Mouse (Mus musculus) kidney, postnatal 4 days (tissue): Measurements from ENCODE around the gene Dag1.
"Not testable (repeated sequence)": the region's sequence is repeated elsewhere in the genome, so short reads cannot be mapped to it uniquely, and the experiment has no call there.

Source experiments
- DNase-seq, 2 experiments: peaks; one replicate each; pipeline ENCODE4 v3.0.0; 2021; ENCODE audit warnings: mixed read lengths in 2 of 2

The Dag1 gene

DNA sequence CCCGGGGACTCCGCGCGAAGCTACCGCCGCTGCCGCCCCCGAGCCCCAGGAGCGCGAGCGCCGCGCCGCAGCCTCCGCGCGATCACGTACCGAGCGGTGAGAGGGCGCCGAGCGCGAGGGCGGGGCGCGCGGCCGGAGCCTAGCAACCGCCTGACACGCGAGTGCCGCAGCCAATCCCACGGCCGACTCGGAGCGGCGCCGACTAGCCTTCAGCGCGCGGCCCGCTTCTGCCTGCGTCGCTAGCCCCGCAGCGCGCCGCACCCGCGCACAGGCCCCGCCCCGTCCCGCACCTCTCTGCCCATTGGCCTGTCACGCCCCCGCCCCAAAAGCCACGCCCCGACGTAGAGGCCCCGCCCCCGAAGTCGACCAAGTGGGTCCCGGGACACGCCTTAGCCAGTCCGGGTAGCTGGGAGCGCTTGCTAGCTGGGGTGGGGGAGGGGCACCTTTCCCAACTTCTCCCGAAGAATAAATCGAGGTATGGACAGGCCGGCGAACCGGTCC, at the start of gene Dag1:
Gene Dag1, minus strand, starts transcription at position 269 of the 501 bp plus-strand sequence.
- peak; percentile 100 for DNase-seq

DNA sequence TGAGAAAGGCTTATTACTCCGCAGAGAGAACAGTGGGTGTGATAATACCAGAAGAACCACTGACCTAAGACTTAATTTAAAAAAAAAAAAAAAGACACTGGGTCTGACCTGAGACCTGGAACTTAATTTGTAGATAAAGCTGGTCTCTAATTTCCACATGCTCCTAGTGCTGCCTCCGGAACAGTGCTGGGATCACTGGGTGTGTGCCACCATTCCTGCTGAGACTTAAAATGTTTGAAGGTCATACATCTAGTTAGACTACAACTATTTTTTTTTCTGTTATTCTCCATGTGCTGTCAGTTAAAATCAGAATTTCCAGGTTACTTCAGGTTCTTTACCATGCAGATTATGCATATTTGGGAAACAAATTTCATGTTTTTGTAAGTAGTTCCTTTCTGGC, 44.4 kb upstream of the Dag1 start:
- DNase-seq: no peak

DNA sequence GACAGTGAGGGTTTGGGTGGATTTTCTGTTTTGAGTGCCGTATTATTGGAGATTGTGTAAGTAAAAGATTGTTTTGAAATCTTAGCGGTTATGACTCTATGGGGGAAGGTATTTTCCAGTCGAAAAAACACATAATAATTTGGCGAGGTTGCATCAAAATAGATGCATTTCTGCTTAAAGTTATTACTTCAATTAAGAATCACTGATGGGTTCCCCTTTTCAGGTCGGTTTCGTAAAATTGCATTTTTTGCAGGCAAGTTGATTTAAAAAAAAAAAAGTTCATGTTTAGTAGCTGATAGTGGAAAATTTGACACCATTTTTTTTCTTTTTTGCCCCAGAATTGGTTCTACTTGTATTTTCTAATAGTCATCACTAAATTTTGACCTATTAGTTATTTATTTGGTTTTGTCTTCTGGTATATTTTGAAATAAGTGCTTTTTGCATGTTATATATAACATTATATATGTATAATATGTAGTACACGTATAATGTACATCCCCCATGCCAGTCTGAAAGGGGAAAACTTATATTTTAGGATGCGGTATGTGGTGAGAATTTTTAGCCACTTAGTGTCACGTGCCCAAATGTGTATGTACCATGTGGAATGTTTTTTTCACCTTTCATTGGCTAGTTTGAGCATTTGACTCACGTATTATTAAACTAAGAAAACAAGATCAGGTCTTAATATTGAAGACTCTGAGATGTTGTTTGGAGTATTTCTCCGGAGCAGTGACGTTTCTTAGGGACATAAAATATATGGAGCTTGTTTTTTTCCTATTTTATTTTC, 43.5 kb upstream of the Dag1 start:
- no peak for DNase-seq

DNA sequence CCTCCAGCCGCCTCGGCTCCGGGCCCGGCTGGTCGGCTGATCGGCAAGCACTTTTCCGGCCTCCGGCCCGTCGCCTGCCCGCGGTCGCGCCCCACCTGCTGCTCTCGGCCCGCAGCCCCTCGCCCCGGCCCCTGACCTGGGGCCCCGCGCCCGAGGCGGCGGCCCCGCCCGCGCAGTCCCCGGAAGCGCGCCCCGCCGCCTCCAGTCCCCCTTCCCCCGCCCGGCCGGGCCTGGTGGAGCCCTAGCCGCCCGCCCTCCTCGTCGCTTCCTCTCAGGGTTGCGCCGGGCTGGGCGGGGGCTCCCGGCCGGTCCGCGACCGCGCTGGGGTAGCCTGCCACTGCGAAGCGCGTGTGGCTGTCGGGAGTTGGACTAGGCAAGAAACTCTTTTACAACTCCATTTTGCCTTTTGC, 42.8 kb upstream of the Dag1 start:
- DNase-seq: peak; percentile 86 to 92

DNA sequence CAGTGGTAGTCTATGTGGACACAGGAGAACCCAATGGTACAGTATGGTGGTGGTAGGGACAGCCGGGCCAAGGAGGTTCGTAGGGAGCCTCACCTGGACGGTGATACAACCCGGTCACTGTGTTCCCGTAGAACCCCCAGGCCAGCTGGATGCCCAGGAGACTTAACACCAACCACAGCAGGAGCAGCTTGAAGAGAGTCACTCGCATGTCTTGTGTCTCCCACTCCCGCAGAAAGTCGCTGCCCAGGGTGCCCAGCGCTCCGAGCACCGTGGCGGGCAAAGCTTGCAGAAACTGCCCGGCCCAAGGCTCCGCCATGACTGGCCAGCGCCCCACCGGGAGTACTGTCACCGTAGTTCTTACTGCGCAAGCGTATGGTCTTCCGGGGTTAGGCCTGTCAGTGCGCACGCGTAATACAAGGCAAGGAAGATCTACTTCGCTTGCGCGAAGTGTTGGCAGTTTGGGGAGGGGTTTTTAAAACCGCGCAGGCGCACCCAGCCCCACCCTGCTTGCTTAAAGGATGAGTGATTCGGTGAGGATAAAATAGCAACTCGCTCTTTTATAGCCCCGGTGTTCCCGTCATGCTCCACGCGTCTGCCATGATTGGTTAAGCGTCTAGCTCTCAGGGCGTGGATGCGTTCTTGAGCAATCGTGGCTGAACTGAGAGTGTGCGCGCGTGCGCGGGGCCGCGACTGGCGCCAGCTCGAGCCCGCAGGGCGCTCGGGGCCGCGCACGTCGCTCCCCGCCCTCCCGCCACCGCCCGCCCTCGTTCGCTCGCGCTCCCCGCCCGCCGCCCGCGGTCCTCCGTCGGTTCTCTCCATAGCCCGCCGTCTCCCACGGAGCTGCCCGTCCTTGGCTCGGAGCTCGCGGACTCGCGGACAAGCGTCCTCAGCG, 42.1 kb upstream of the Dag1 start, which contains the start of the genes Rhoa and Tcta:
Gene Rhoa, plus strand, starts transcription at position 501 of the 892 bp plus-strand sequence.
Gene Tcta, minus strand, starts transcription at position 532 of the 892 bp plus-strand sequence.
- DNase-seq: peak; percentile 96 to 99

DNA sequence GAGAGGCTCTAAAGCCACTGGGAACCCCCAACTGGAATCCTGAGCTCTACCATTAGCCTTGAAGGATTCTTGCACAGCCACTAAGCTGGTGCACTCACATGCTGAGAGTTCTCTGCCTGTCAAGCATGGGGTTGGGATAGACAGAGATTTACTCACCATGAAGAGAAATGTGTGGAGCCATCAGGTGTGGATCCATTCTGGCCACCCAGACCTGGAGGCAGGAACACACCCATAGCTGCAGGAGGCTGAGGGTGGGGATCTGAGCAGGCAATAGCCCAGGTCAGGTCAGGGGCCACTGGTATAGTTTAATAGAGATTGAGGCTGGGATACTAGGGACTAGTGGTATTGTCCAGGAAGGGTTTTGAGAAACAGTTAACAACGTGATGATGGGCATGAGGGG, 41.4 kb upstream of the Dag1 start:
- peak in 1 of 2 experiments; percentile 14 for DNase-seq

DNA sequence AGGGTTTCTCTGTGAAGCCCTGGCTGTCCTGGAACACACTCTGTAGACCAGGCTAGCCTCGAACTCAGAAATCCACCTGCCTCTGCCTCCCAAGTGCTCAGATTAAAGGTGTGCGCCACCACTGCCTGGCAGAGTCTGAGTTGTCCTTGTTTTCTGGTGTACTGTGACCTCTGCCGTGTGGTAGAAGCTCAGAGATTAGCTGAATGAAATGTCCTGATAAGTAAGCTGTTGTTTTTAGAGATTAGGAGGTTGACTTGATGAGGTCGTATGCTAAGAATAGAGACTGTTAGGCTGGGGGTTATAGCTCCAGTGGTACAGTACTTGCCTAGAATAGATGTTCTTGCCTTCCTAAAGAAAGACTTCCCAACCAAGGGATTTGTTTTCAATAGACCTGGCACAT, 41.0 kb upstream of the Dag1 start:
- no peak for DNase-seq

DNA sequence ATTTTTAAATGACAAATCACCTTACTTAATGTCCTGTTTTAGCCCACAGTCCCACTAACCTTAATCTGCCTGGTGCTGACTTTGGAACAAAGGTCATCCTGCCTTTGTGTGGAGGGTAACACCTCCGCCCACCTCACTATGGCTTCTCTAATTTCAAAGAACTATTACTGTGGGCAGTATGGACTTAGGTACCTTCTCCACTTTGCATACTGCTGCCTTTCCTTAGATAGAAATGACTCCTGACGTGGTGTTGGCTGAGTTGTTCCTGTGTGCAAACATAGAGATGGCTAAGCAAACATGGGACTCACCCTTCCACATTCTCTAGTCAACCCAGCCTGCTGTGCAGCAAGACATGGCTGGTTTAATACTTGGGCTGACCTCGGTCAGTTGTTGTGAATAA, 38.1 kb upstream of the Dag1 start:
- no peak for DNase-seq

DNA sequence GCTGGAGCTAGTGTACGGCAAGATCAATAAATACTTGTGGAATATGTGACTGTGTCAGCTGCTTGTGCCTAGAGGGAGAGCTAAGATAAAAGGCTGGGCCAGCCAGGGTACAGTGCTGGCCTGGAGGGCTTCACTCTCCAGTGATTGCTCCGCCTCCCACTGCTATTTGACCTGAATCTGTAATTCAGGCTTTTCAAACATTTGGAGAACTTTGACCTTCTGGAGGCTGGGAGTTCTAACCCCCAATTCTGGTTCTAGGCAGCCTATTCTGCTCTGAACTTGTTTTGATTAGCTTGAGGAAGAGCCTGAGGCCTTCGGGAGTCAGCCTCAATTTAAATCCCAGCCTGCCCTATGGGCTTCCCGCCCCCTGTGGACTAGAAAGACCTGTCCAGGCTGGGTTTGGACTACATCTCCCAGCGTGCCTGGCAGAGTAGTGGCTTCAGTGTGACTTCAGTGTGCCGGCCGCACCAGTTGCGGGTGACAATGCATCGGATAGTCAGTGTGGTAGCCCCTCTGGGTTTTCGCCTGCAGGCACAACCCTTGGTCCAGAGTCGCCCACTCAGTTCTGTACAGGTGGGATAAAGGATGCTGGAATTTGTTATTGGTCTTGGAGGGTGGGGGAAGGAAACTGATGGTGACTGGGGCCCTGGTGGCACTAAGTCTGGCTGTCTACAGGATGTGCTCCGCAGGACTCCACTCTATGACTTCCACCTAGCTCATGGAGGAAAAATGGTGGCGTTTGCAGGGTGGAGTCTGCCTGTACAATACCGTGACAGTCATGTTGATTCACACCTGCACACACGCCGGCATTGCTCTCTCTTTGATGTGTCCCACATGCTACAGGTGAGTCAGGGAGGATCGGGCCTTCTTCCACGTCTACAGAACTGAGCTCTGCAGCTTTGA, 32.9 kb upstream of the Dag1 start, which contains the start of gene Amt:
Gene Amt, plus strand, starts transcription at position 401 of the 903 bp plus-strand sequence.
- peak; percentile 73 to 84 for DNase-seq

DNA sequence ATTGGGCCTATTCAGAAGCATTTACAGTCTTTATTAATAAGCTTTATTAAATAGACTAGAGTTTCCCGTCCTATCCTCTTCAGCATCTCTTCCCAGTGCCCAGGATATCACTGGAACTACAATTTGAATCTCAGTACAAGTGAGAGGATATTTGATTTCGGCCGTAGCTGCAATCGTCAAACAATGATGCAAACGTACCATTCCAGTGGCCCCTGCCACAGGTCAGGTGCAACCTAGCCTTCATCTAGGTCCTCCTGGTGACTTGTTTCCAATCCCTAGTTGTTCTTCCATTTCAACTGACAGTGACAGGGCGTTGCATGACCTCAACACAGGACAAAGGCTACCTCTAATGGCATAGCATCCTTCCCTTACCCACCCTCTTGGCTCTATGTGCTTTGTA, 27.0 kb upstream of the Dag1 start:
- DNase-seq: no peak

DNA sequence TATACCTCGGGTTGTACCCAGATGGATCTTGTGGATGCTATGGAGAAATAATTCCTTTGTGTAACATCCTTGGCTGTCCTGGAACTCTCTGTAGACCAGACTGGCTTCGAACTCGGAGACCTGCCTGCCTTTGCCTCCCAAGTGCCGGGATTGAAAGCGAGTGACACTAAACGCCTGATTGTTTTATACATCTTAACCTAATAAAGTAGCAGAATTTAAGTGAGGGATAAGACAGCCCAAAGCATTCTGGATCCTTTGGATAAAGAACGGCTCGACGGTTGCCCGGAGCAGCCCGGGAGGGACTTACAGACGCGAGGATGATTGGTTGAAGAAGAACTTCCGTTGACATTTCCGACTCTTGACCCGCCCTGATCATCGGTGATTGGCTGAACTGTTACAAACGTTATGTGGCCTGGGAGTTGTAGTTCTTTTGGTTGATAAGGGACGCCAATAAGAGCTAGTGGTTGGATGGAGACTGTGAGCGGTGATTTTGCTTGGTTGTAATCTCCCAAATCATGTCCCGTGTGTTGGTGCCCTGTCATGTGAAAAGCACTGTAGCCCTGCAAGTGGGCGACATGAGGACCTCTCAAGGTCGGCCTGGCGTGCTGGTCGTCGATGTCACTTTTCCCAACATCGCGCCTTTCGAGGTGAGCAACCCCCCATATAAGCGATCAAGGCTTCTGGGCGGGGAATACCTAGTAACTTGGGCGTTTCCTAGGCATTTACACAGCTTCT, 26.4 kb upstream of the Dag1 start, which contains the start of gene Nicn1:
Gene Nicn1, plus strand, starts transcription at position 414 of the 735 bp plus-strand sequence.
- DNase-seq: peak; percentile 88 to 94

DNA sequence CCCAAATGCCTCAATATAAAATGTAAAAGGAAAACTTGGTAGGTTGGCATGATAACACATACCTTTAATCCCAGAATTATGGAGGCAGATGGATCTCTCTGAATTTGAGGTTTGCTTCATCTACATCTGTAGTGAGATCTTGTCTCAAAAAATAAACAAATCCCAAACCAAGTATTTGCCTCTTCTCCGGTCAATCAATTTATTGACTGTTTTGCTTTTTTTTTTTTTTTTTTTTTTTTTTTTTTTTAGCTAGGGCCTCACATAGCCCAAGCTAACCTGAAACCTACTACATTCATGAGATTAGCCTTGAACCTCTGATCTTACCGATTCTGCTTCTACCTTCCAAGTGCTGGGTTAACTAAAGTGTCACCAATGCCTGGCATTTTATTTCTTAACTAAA, 25.6 kb upstream of the Dag1 start:
- DNase-seq: no peak

DNA sequence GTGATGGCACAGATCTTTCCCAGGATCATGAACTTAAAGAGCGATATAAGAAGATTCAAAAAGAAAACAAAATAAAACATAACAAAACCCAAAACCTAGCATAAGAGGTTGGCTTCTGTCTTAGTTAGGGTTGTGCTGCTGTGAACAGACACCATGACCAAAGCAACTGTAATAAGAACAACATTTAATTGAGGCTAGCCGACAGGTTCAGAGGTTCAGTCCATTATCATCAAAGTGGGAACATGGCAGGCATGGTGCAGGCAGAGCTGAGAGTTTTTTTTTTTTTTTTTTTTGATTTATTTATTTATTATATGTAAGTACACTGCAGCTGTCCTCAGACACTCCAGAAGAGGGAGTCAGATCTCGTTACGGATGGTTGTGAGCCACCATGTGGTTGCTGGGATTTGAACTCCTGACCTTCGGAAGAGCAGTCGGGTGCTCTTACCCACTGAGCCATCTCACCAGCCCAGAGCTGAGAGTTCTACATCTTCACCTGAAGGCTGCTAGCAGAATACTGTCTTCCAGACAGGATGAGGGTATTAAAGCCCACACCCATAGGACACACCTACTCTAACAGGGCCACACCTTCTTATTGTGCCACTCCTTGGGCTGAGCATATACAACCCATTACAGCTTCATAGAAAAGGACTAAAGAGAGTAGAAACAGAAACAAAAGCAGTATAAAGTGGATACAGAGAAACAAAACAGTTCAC, 23.9 kb upstream of the Dag1 start:
- DNase-seq: not testable (repeated sequence)

DNA sequence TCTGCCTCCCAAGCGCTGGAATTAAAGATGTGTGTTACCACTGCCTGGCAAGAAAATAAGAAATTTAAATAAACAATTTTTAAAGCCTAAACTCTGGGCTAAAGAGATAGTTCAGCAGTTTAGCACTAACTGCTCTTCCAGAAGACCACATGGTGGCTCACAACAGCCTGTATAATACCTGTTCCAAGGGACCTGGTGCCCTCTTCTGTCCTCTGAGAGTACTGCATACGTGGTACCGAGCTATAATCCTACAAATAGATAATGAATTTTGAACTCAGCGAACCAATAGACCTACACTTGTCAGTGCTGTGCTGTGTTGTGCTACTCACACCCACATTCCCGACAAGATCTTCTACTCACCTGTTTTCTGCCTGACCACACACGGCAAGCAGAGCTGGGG, 20.7 kb upstream of the Dag1 start:
- peak; percentile 88 for DNase-seq

DNA sequence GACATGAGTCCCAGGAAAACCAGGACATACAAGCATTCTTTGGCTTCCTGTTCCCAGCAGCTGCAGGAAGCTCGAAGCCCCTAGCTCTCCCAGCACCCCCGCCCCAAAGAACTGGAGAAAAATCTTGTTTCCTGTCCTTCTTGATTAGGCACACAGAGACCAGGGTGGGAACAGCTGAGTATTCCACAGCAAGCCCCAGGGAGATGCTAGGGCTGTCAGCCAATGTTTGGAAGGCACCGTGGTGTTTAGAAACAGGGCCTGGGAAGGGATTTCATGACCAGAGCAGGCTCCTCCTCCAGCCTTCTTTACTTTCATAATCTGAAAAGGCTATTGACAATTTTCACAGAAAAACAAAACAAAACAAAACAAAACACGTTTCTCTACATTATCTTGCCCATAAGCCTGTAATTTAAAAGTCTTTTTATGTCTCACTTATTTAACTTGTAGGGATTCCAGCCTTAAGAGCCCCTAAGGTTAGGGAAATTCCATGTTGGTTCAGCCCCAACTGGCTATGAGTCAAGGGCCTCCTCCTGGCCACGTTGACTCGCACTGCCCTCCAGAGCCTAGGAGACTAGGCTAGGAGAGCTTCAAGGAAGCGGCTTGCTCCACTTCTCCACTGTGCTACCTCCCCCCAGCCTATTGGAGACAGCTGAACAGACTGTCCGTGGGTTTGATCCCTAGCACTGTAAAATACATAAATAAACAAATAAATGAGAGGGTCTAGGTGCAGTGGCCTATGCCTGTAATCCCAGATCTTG, 16.5 kb upstream of the Dag1 start:
- peak; percentile 81 to 85 for DNase-seq

DNA sequence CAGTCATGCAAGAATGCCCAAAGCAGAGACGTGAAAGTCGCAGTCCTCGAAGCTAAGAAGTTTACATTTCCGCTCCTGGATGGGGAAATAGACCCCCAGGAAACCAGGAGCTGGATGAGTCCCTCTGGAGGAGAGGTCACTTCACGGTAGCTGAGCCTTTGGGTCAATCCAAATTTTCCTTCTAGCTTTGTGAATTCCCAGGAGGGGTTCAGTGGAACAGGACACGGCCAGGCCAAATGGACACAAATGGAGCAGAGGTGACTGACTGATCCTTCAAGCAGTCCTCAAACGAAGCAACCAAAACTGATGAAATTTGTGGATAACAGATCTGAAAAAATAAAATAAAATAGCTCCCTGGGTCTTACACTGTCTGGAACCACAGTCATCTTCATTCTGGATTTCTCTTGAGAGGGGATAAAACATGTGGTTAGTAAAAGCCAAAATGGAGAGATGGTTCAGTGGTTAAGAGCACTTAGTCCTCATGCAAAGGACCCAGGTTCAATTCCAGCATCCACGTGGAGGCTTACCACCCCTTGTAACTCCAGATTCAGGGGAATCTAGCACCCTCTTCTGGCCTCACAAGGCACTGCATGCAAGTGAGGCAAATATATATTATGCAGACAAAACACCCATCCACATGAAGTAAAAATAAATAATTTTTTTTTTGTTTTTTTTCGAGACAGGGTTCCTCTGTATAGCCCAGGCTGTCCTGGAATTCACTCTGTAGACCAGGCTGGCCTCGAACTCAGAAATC, 15.1 kb upstream of the Dag1 start:
- peak; percentile 69 to 71 for DNase-seq

DNA sequence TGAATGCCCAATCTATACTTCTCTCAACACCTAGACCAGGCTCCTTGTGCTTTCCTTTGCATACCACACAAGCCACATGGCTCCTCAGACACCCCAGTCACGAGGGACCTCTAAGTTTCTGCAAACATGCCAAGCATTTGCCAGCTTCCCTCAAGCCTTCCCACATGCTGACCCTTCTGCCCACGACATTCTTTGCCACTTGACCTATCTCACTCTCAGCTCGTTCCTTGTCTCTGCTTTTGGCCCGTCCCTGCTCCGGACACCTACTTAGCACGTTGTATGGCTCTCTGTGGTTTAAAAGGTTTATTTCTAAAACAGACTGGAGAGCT, 11.5 kb upstream of the Dag1 start:
- peak; percentile 24 to 44 for DNase-seq

DNA sequence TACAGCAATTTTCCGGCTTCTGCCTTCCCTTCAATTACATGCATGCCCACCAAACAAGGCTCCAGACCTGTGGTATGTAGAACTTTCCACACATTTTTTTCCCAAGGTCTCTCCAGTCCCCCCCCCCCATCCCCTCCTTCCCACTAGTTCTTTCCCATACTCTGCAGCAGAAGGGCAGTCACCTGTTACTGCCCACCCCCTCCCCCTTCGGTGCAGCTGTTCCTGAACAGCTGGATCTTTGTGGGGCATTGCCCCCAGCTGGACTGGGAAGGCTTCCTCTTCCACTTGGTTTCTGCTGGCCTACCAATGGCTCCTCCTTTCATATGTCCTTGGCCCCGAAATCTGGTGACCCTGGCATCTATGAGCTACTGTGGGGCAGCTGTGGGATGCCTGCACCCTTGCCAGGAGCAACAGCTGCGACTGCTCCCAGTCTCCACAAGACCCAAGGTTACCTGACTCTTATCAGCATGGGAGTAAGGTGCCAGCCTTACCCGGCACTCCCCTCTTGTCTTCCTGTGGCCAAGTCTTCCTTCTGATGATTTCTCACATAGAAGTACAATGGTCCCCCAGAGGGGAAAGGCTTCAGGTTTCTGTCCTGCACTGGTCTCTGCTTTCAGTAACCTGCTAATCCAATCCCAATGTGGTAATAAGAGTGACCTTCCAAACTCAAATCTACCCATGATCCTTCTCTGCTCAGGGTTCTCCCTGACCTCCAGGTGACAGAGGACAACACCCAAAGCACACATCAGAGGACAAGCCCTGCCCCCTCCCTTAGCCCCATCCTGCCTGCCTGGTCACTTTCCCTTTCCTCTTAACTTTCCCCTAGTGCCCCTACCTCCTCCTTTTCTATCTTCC, 10.9 kb upstream of the Dag1 start:
- peak; percentile 29 to 55 for DNase-seq
